Mouse (Mus musculus): ENCODE measurements around the gene 1600014C10Rik. TPM values are rescaled to one million over a fixed set of nuclear protein-coding genes. Genes with fewer than 3 reads are reported as not detected.

The 1600014C10Rik gene
- polyA plus RNA-seq, 1 experiment = 5.3 TPM

- H3K9ac ChIP-seq (ENCODE audit: low read depth, poor library complexity, severe bottlenecking) = no peak overlapping the region
- no peaks in the 10 kb centered on the region for H3K27me3 ChIP-seq (ENCODE audit: control insufficient read depth, insufficient read depth, low read length, poor library complexity, severe bottlenecking)
- no peak for TF ChIP-seq EP300 (IDR thresholded peaks at IDR 0.05; ENCODE audit: insufficient read depth, low read depth, low read length)
- TF ChIP-seq POLR2A (IDR thresholded peaks at IDR 0.05; ENCODE audit: insufficient read depth, low read length) = no peak
- TF ChIP-seq CTCF (IDR thresholded peaks at IDR 0.05; ENCODE audit: low read depth, low read length) = no peak
- no peaks in the 10 kb centered on the region for H3K36me3 ChIP-seq (ENCODE audit: control insufficient read depth, insufficient read depth, low read length, poor library complexity, severe bottlenecking)
- no peaks in the 10 kb centered on the region for H3K4me1 ChIP-seq (ENCODE audit: control insufficient read depth, insufficient read depth, low read length)
- H3K27ac ChIP-seq (ENCODE audit: insufficient read depth, low read length) = no peak overlapping the region
- H3K4me3 ChIP-seq (ENCODE audit: low read depth, low read length) = no peak overlapping the region
- H3K9me3 ChIP-seq (replicated peaks; ENCODE audit: control insufficient read depth, insufficient read depth, low read length, poor library complexity, severe bottlenecking) = no peaks in the 10 kb centered on the region
These were observed 23.5 kb downstream of the 1600014C10Rik start for GRCm38 (mm10) chr7:38206564-38206963.

DNA sequence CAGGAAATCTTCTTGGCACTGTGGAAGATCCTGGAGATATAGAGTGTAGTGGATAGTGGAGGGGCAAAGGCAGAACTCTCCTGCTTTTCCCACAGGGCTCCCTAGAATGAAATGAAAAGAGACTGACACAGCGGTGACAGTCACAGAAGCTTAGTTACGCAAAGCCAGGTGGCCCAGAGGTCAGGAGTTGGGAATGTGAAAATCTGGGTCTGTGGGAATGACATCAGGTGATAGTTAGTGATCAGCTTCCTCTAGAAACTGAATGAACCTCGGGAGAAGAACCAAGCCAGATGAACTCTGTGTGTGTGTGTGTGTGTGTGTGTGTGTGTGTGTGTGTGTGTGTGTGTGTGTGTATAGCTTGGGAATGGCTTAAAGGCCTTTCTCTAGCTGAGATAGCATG lies 26.0 kb downstream of the 1600014C10Rik start:
- Histone ChIP-seq H3K4me1 (ENCODE audit: control insufficient read depth, insufficient read depth, low read length) (no peaks in the 10 kb centered on the region), H3K9ac (ENCODE audit: low read depth, poor library complexity, severe bottlenecking) (no peak overlapping the region), H3K36me3 (ENCODE audit: control insufficient read depth, insufficient read depth, low read length, poor library complexity, severe bottlenecking) (no peaks in the 10 kb centered on the region), H3K27me3 (ENCODE audit: control insufficient read depth, insufficient read depth, low read length, poor library complexity, severe bottlenecking) (no peaks in the 10 kb centered on the region), H3K27ac (ENCODE audit: insufficient read depth, low read length) (no peak overlapping the region), H3K4me3 (ENCODE audit: low read depth, low read length) (no peak overlapping the region), H3K9me3 (replicated peaks; ENCODE audit: control insufficient read depth, insufficient read depth, low read length, poor library complexity, severe bottlenecking) (no peaks in the 10 kb centered on the region)
- TF ChIP-seq CTCF (IDR thresholded peaks at IDR 0.05; ENCODE audit: low read depth, low read length) (no peak), EP300 (IDR thresholded peaks at IDR 0.05; ENCODE audit: insufficient read depth, low read depth, low read length) (no peak), POLR2A (IDR thresholded peaks at IDR 0.05; ENCODE audit: insufficient read depth, low read length) (no peak)

GRCm38 (mm10) chr7:38209478-38210152 lies 26.6 kb downstream of the 1600014C10Rik start:
- TF ChIP-seq EP300 (IDR thresholded peaks at IDR 0.05; ENCODE audit: insufficient read depth, low read depth, low read length) = no peak
- no peak for TF ChIP-seq POLR2A (IDR thresholded peaks at IDR 0.05; ENCODE audit: insufficient read depth, low read length)
- TF ChIP-seq CTCF (IDR thresholded peaks at IDR 0.05; ENCODE audit: low read depth, low read length) = no peak
- no peak overlapping the region for H3K27ac ChIP-seq (ENCODE audit: insufficient read depth, low read length)

GRCm38 (mm10) chr7:38212651-38213062 lies 29.6 kb downstream of the 1600014C10Rik start:
- no peaks in the 10 kb centered on the region for H3K4me1 ChIP-seq (ENCODE audit: control insufficient read depth, insufficient read depth, low read length)
- no peak overlapping the region for H3K27ac ChIP-seq (ENCODE audit: insufficient read depth, low read length)
- no peak overlapping the region for H3K9ac ChIP-seq (ENCODE audit: low read depth, poor library complexity, severe bottlenecking)
- TF ChIP-seq EP300 (IDR thresholded peaks at IDR 0.05; ENCODE audit: insufficient read depth, low read depth, low read length) = no peak
- no peak for TF ChIP-seq POLR2A (IDR thresholded peaks at IDR 0.05; ENCODE audit: insufficient read depth, low read length)
- TF ChIP-seq CTCF (IDR thresholded peaks at IDR 0.05; ENCODE audit: low read depth, low read length) = no peak
- no peaks in the 10 kb centered on the region for H3K9me3 ChIP-seq (replicated peaks; ENCODE audit: control insufficient read depth, insufficient read depth, low read length, poor library complexity, severe bottlenecking)
- H3K36me3 ChIP-seq (ENCODE audit: control insufficient read depth, insufficient read depth, low read length, poor library complexity, severe bottlenecking) = no peaks in the 10 kb centered on the region
- H3K4me3 ChIP-seq (ENCODE audit: low read depth, low read length) = no peak overlapping the region
- no peaks in the 10 kb centered on the region for H3K27me3 ChIP-seq (ENCODE audit: control insufficient read depth, insufficient read depth, low read length, poor library complexity, severe bottlenecking)

More at GRCm38 (mm10) chr7:38209478-38210152, 26.6 kb downstream of the 1600014C10Rik start:
- H3K27me3 ChIP-seq (ENCODE audit: control insufficient read depth, insufficient read depth, low read length, poor library complexity, severe bottlenecking) = no peaks in the 10 kb centered on the region
- no peaks in the 10 kb centered on the region for H3K4me1 ChIP-seq (ENCODE audit: control insufficient read depth, insufficient read depth, low read length)
- no peak overlapping the region for H3K9ac ChIP-seq (ENCODE audit: low read depth, poor library complexity, severe bottlenecking)
- H3K9me3 ChIP-seq (replicated peaks; ENCODE audit: control insufficient read depth, insufficient read depth, low read length, poor library complexity, severe bottlenecking) = no peaks in the 10 kb centered on the region
- no peaks in the 10 kb centered on the region for H3K36me3 ChIP-seq (ENCODE audit: control insufficient read depth, insufficient read depth, low read length, poor library complexity, severe bottlenecking)
- H3K4me3 ChIP-seq (ENCODE audit: low read depth, low read length) = no peak overlapping the region

DNA sequence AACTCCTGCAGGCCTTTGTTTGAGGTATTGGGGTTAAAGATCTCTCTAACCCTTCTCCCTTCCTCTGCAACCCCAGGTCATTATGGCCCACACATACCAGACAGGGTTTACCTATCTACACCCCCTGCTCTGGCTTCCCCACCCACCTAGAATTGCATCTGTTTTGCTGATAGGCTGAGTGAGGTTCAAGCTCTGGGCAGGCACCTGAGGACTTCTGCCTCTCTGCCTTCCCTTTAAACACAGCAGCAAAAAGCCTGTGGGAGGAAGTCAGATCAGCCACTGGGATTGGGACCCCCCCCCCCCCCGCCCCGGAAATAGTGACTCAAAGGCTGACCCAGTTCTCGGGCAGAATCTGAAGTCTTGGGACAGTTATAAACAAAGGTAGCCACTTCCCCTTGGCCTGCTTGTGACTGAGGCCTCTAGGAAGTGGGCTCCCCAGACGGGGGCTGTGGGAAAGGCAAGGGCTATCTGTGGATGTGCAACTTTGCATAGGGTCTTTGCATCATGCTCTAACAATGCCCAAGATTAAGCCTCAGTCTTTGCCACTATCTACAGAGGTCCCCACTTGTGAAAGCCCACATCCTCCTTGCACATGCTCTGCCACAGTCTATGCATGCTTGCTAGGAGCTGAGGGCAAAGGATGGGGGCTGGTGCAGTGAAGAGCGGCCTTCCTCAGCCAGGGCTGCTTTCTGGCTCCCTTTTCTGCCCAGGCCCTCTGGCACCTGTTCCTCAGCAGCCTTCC lies 31.6 kb downstream of the 1600014C10Rik start:
- Histone ChIP-seq H3K9me3 (replicated peaks; ENCODE audit: control insufficient read depth, insufficient read depth, low read length, poor library complexity, severe bottlenecking) (no peaks in the 10 kb centered on the region), H3K9ac (ENCODE audit: low read depth, poor library complexity, severe bottlenecking) (no peak overlapping the region), H3K27ac (ENCODE audit: insufficient read depth, low read length) (no peak overlapping the region)

DNA sequence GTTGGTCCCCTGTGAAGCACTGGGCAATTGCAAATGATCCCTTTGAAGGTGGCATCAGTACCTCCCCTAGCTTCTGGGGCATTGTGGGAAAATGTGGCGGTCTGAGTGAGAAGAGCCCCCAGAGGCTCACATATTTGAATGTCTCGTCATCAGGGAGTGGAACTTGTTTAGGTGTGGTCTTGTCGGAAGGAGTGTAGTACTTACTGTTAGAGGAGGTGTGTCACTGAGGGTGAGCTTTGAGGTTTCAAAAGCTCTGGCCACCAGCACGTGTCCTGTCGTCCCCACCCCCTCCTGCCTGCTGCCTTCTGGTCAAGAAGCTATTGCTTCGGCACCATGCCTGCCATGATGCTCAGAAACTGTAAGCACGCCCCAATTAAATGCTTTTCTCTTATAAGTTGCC lies 32.3 kb downstream of the 1600014C10Rik start:
- H3K36me3 ChIP-seq (ENCODE audit: control insufficient read depth, insufficient read depth, low read length, poor library complexity, severe bottlenecking) = no peaks in the 10 kb centered on the region
- H3K9ac ChIP-seq (ENCODE audit: low read depth, poor library complexity, severe bottlenecking) = no peak overlapping the region
- no peaks in the 10 kb centered on the region for H3K9me3 ChIP-seq (replicated peaks; ENCODE audit: control insufficient read depth, insufficient read depth, low read length, poor library complexity, severe bottlenecking)
- TF ChIP-seq POLR2A (IDR thresholded peaks at IDR 0.05; ENCODE audit: insufficient read depth, low read length) (no peak), EP300 (IDR thresholded peaks at IDR 0.05; ENCODE audit: insufficient read depth, low read depth, low read length) (no peak), CTCF (IDR thresholded peaks at IDR 0.05; ENCODE audit: low read depth, low read length) (no peak)
- no peaks in the 10 kb centered on the region for H3K4me1 ChIP-seq (ENCODE audit: control insufficient read depth, insufficient read depth, low read length)
- H3K4me3 ChIP-seq (ENCODE audit: low read depth, low read length) = no peak overlapping the region
- no peaks in the 10 kb centered on the region for H3K27me3 ChIP-seq (ENCODE audit: control insufficient read depth, insufficient read depth, low read length, poor library complexity, severe bottlenecking)
- no peak overlapping the region for H3K27ac ChIP-seq (ENCODE audit: insufficient read depth, low read length)

More for the DNA sequence above, 31.6 kb downstream of the 1600014C10Rik start:
- Histone ChIP-seq H3K4me1 (ENCODE audit: control insufficient read depth, insufficient read depth, low read length) (no peaks in the 10 kb centered on the region), H3K4me3 (ENCODE audit: low read depth, low read length) (no peak overlapping the region), H3K36me3 (ENCODE audit: control insufficient read depth, insufficient read depth, low read length, poor library complexity, severe bottlenecking) (no peaks in the 10 kb centered on the region), H3K27me3 (ENCODE audit: control insufficient read depth, insufficient read depth, low read length, poor library complexity, severe bottlenecking) (no peaks in the 10 kb centered on the region)
- TF ChIP-seq CTCF (IDR thresholded peaks at IDR 0.05; ENCODE audit: low read depth, low read length) = no peak
- no peak for TF ChIP-seq EP300 (IDR thresholded peaks at IDR 0.05; ENCODE audit: insufficient read depth, low read depth, low read length)
- no peak for TF ChIP-seq POLR2A (IDR thresholded peaks at IDR 0.05; ENCODE audit: insufficient read depth, low read length)
